Comparison of ENCODE assay signal across 9 mouse cellular contexts in the genomic region with DNA sequence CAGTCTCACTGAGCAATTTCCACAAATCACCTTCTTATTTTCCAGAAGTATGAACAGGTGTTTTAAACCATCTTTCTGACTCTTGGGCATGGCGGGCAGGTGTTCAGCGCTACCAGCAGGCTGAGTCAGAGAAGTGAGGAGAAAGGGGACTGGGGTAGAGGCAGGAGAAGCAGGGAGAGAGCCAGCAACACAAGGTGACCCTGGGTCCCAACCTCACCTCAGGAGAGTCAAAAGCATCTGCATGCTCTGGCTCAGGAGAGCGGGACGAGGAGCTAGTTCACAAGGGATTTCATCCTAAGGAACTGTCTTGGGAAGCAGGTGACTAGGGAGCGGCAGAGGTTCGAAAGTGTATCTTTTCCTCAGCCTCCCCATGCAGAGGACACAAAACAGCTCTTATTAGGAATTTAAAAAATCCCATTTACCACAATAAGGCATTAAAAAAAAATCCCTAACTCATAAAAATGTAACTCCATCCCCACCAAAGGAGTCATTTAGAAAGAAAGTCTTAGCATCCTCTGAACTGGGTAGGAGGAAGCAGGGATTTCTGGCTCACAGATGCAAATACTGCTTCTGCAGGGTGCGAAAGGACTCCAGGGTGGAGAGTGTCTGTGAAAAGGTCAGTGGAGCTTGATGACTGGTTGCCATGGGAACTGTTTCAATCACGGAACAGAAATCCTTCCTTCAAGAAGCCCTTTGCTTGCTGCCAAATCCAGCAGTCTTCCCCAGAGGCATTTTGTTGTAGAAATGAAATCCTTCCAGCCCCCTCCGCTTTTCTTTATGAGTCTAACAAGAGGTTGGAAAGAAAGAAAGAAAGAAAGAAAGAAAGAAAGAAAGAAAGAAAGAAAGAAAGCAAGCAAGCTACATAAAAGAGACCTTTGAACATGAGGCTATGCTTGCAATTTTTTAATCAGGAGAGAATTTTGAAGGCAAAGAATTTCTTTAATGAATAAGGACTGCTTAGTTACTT. TPM values are rescaled to one million over a fixed set of nuclear protein-coding genes. Genes with fewer than 3 reads are reported as not detected.
DNase-seq lines count a peak whose midpoint lies in the region; ATAC-seq and TF ChIP-seq lines count a peak whose summit lies in the region.
"Had no signal": no experiment of that assay in that cellular context is flagged by ENCODE, and none has a peak within 500 bp of the region (broad histone marks: within the 10 kb centered on the region; RNA-seq: fewer than 3 reads in every experiment).

No protein-coding gene starts in this region.

- H3K36me3 ChIP-seq in lung, postnatal 0 days (ENCODE audit: insufficient read depth, low read length) = no peaks in the 10 kb centered on the region
- no peaks in the 10 kb centered on the region for H3K36me3 ChIP-seq in embryonic facial prominence, embryonic 11.5 days (replicated peaks; ENCODE audit: control insufficient read depth, insufficient read depth, low read depth, low read length)
- H3K36me3 ChIP-seq in hindbrain, postnatal 0 days (ENCODE audit: insufficient read depth, low read length) = no peaks in the 10 kb centered on the region
- H3K36me3 ChIP-seq in liver, embryonic 12.5 days = no peaks in the 10 kb centered on the region

- TF ChIP-seq CTCF in lung, postnatal 0 days (IDR thresholded peaks at IDR 0.05) = no peak
- no peak for TF ChIP-seq CTCF in hindbrain, postnatal 0 days (IDR thresholded peaks at IDR 0.05; ENCODE audit: low read depth)

- H3K27me3 ChIP-seq in lung, postnatal 0 days (replicated peaks; ENCODE audit: insufficient read depth, low read length) = no peaks in the 10 kb centered on the region
- H3K27me3 ChIP-seq in embryonic facial prominence, embryonic 11.5 days (ENCODE audit: control insufficient read depth, insufficient read depth, low read length) = no peaks in the 10 kb centered on the region
- no peaks in the 10 kb centered on the region for H3K27me3 ChIP-seq in hindbrain, postnatal 0 days (ENCODE audit: insufficient read depth, low read length)
- peaks cover 18% of the 10 kb centered on the region; the same call in 1 of the 2 replicates for H3K27me3 ChIP-seq in liver, embryonic 12.5 days (replicated peaks)

- peak; percentile 42 for DNase-seq in lung, postnatal 0 days (ENCODE audit: low spot score)
- no peak for DNase-seq in lung, postnatal 14 days
- peak; percentile 79 for DNase-seq in embryonic facial prominence, embryonic 11.5 days (ENCODE audit: low spot score)
- DNase-seq in hindbrain, postnatal 0 days (ENCODE audit: low spot score) = peak; percentile 92
- peak; percentile 73 for DNase-seq in retina, embryonic 14.5 days (ENCODE audit: low spot score)
- no peak for DNase-seq in urinary bladder, postnatal 10 days (ENCODE audit: low spot score)
- no peak for DNase-seq in heart, postnatal 4 days

- no peaks in the 10 kb centered on the region for H3K4me1 ChIP-seq in lung, postnatal 0 days (ENCODE audit: insufficient read depth, low read depth, low read length)
- no peaks in the 10 kb centered on the region for H3K4me1 ChIP-seq in embryonic facial prominence, embryonic 11.5 days (ENCODE audit: control insufficient read depth, insufficient read depth, low read length)
- peaks cover 13% of the 10 kb centered on the region for H3K4me1 ChIP-seq in hindbrain, postnatal 0 days (ENCODE audit: insufficient read depth, low read length)
- no peaks in the 10 kb centered on the region for H3K4me1 ChIP-seq in liver, embryonic 12.5 days

- H3K9me3 ChIP-seq in lung, postnatal 0 days (ENCODE audit: low read length) = no peaks in the 10 kb centered on the region
- no peaks in the 10 kb centered on the region for H3K9me3 ChIP-seq in embryonic facial prominence, embryonic 11.5 days (replicated peaks; ENCODE audit: control insufficient read depth, low read length)
- H3K9me3 ChIP-seq in hindbrain, postnatal 0 days (ENCODE audit: low read length) = no peaks in the 10 kb centered on the region
- no peaks in the 10 kb centered on the region for H3K9me3 ChIP-seq in liver, embryonic 12.5 days (replicated peaks)

- H3K4me3 ChIP-seq in lung, postnatal 0 days (ENCODE audit: low read depth, low read length) = no peak overlapping the region
- H3K4me3 ChIP-seq in embryonic facial prominence, embryonic 11.5 days (ENCODE audit: low read depth, low read length) = no peak overlapping the region
- no peak overlapping the region for H3K4me3 ChIP-seq in hindbrain, postnatal 0 days (ENCODE audit: low read length)
- H3K4me3 ChIP-seq in liver, embryonic 12.5 days = no peak overlapping the region

- no peak overlapping the region for H3K9ac ChIP-seq in lung, postnatal 0 days (replicated peaks; ENCODE audit: low read depth)
- no peak overlapping the region for H3K9ac ChIP-seq in embryonic facial prominence, embryonic 11.5 days (replicated peaks; ENCODE audit: low read length)
- H3K9ac ChIP-seq in hindbrain, postnatal 0 days (replicated peaks; ENCODE audit: low read length) = no peak overlapping the region
- no peak overlapping the region for H3K9ac ChIP-seq in liver, embryonic 12.5 days
- H3K9ac ChIP-seq: liver, embryonic 14.5 days had no signal

- ATAC-seq in lung, postnatal 0 days = no peak
- ATAC-seq in embryonic facial prominence, embryonic 11.5 days (replicated peaks; ENCODE audit: insufficient number of reproducible peaks, low FRiP score, low TSS enrichment, low read depth) = no peak
- ATAC-seq in hindbrain, postnatal 0 days = peak; percentile 91
- ATAC-seq in liver, embryonic 12.5 days = no peak

- WGBS in lung, postnatal 0 days = 21% methylated on average over 9 of the region's 9 CpGs
- WGBS in embryonic facial prominence, embryonic 11.5 days = 15% methylated on average over 9 of the region's 9 CpGs
- 12% methylated on average over 9 of the region's 9 CpGs for WGBS in hindbrain, postnatal 0 days
- 22% methylated on average over 9 of the region's 9 CpGs for WGBS in liver, embryonic 12.5 days (ENCODE audit: insufficient replicate concordance)

- no peak overlapping the region for H3K27ac ChIP-seq in lung, postnatal 0 days (ENCODE audit: low read length)
- no peak overlapping the region for H3K27ac ChIP-seq in embryonic facial prominence, embryonic 11.5 days (replicated peaks; ENCODE audit: low read depth, low read length)
- peak overlapping the region; percentile 68 for H3K27ac ChIP-seq in hindbrain, postnatal 0 days
- no peak overlapping the region for H3K27ac ChIP-seq in liver, embryonic 12.5 days
- H3K27ac ChIP-seq: liver, embryonic 14.5 days had no signal

- no peak overlapping the region for H3K4me2 ChIP-seq in lung, postnatal 0 days (replicated peaks; ENCODE audit: low read depth, low read length)
- H3K4me2 ChIP-seq in embryonic facial prominence, embryonic 11.5 days (ENCODE audit: low read depth, low read length) = no peak overlapping the region
- H3K4me2 ChIP-seq in hindbrain, postnatal 0 days (ENCODE audit: low read depth, low read length) = peak overlapping the region; percentile 18
- H3K4me2 ChIP-seq in liver, embryonic 12.5 days = no peak overlapping the region

- TF ChIP-seq EP300 in lung, postnatal 0 days (IDR thresholded peaks at IDR 0.05) = no peak

RNA-seq across cellular contexts. Expression of a gene that starts 31.4 kb away (rescaled TPM):
- polyA plus RNA-seq in lung, postnatal 0 days (2015; fragmentation: Nextera tagmentation; extraction: Ambion mirVana) = 61.4 and 67.0 TPM in 2 replicates
- polyA plus RNA-seq in embryonic facial prominence, embryonic 11.5 days (2014; fragmentation: Nextera tagmentation; extraction: Ambion mirVana) = 0.35 and 1.1 TPM in 2 replicates
- total RNA-seq in hindbrain, postnatal 0 days (2014; rRNA removed) = 1.0 and 2.6 TPM in 2 replicates
- polyA plus RNA-seq in hindbrain, postnatal 0 days (2015; fragmentation: Nextera tagmentation; extraction: Ambion mirVana) = 3.4 and 3.9 TPM in 2 replicates
- polyA plus RNA-seq in liver, embryonic 12.5 days (2016; fragmentation: Nextera tagmentation; extraction: Ambion mirVana) = 0.12 and 0.27 TPM in 2 replicates
- total RNA-seq in heart, postnatal 4 days (2021) = 1 to 10 TPM in 1 of 2 experiments, under 1 TPM in 1; 0.41 to 1.7 TPM

Comparison
In these comparisons a context has a peak if more than half of its experiments do, and no peak if none do; other contexts are left out.
1. DNase-seq: peak in lung, postnatal 0 days (single experiment), embryonic facial prominence, embryonic 11.5 days (single experiment), hindbrain, postnatal 0 days (single experiment) and retina, embryonic 14.5 days (single experiment); none in lung, postnatal 14 days (single experiment), urinary bladder, postnatal 10 days (single experiment) and heart, postnatal 4 days (single experiment).
2. RNA of a gene that starts 31.4 kb away (polyA plus RNA-seq): 61.4 to 67.0 TPM in lung, postnatal 0 days; 3.4 to 3.9 TPM in hindbrain, postnatal 0 days, 0.35 to 1.1 TPM in embryonic facial prominence, embryonic 11.5 days and 0.12 to 0.27 TPM in liver, embryonic 12.5 days; every median in the first group is over 10 times any median in the second.